Mouse (Mus musculus): ENCODE results near the gene Pld1.
"Not testable (repeated sequence)": the region's sequence is repeated elsewhere in the genome, so short reads cannot be mapped to it uniquely, and the experiment has no call there.

Gene Pld1

GRCm38 (mm10) chr3:27945397-27945796 is 6.9 kb downstream of the Pld1 start:
- DNase-seq, result not testable (repeated sequence)

GRCm38 (mm10) chr3:27949175-27949872 is 10.8 kb downstream of the Pld1 start:
- DNase-seq, result peak; percentile 28

- DNase-seq, result no peak
Observed at GRCm38 (mm10) chr3:27949873-27950250, 11.4 kb downstream of the Pld1 start.

- no peak for DNase-seq
Observed at GRCm38 (mm10) chr3:27950726-27951125, 12.2 kb downstream of the Pld1 start.

DNA sequence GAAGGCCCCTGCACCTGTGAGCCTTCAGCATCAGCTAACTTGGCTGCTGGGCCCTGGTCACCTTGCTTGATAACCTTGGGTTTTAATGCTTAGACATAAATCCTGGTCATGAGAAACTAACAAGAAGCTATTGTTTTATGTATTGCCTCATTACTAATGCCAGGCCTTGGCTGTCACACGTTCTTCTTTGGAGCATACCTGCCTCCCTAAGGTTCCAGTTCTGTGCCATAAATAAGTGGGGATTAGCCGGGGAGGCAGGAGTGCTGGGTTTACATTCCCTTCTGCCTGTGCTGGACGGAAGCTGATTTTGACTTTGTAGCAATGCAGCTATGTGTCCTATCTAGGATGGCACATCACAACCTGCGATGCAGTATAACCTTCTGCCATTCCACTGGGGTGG is 13.2 kb downstream of the Pld1 start:
- no peak for DNase-seq

DNA sequence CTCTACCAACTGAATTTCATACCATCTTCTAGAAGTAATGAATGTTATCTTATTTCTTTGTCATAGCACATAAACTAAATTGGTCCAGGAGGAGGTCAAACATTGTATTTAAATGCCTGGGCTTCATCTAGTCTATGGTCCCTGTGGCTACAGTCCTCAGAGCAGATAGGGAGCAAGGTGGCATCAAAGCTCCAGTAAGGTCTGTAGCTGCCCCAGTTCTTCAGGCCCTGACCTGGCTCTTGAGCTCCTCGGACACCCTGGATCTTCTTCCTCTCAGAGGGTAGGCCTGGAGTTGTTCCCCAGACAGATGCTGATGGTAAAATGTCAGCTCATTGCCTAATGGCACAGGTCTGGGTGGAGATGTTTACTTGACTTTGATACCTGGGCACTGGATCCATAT is 17.5 kb downstream of the Pld1 start:
- no peak for DNase-seq

DNA sequence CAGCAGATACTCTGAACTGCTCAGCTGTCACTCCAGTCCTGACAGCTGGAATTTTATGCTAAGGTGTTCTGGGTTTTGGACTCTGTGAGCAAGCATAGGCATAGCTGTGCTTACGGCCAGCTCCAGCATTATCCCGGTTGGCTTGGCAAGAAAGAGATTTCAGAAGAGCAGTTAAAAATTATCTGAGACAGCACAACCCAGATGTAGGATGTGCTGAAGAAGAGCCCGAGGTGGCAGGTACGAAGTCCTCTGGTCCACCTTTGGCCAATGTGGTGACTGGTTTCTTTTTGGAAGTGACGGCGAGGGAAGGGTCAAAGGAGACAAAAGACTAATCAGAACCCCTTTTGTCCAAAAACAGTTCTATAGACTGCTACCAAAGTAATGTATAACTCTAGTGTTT is 20.7 kb downstream of the Pld1 start:
- peak; percentile 75 for DNase-seq

DNA sequence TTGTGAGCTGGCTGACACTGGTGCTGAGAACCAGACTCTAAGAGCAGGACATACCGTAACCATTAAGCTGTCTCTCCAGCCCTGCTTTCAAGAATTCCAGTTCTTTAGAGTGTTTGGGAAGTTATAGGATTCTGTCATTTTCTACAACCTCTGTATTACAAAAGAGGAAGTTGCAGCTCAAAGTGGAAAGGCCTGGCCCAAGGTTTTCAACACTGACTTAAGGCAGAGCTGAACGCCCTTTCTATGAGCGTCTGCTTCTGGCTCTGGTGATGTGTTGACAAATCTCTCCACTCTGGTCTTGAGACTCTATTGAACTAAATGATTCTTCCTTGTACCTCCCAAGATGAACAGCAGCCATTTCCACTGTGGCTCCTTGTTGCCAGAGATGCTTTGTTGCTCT is 22.7 kb downstream of the Pld1 start:
- DNase-seq, result no peak

DNA sequence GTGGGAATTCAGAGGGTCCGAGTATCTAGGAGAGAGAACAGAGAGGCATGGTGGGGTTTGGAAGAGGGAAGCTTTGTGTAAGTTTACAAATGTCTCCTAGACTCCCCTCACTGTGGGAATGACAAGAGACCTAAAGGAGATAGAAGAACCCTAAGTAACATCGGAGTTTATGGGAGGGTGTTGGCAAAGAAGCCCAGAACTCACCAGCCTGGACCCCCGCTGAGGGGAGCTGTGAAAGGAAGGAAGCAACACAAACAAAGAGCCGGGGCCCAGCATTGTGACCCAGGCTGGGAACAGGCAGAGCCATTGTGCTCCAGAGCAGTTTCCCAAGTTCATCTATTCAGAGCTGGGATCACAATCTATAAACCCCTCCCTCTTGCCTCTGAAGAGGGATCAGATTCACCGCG is 25.3 kb downstream of the Pld1 start:
- no peak for DNase-seq

GRCm38 (mm10) chr3:27968671-27969070 is 30.2 kb downstream of the Pld1 start:
- DNase-seq, result no peak

GRCm38 (mm10) chr3:27973936-27974335 is 35.4 kb downstream of the Pld1 start:
- DNase-seq, result no peak

DNA sequence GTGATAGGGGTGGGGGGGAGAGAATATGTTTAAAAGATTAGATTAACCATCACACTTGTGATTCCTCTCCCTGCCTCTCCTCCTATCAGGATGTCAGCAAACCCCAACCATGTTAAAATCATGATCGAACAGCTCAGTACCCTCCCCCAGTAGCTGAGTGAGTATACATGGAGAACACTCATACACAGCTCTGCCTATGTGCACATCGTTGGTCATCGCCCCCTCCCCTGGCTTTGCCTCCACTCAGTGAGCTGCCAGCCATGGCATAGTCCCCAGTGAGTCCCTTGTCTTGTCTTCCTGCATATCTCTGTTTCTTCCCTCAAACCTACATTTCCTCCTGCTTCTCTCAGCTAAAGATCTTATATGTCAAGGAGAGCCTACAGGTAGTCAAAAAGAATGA is 36.5 kb downstream of the Pld1 start:
- DNase-seq, result no peak

DNA sequence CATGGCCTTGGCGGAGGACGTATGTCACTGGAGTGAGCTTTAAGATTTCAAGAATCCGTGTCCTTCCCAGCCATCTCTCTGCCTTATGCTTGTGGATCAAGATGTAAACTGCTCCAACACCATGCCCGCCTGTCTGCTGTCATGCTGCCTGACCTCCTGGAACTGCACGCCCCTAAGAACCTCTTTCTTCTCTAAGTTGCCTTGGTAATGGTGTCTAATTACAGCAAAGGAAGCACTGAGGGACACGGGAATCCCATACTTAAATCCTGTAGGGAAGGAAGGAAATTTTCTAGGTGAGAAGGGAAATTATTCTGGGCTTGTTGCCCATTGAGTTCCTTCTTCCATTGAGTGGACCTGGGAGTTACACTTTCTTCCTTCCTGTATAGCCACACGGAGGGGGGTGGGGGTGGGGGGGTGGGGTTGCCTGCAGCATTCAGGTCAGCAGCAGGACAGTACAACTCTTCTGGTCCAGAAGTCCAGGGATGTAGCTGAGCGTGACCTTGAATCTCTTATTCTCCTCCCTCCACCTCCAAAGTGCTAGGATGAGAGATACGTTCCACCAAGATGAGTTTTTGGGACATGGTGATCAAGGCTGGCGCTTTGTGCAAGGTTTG is 38.5 kb downstream of the Pld1 start:
- no peak for DNase-seq

DNA sequence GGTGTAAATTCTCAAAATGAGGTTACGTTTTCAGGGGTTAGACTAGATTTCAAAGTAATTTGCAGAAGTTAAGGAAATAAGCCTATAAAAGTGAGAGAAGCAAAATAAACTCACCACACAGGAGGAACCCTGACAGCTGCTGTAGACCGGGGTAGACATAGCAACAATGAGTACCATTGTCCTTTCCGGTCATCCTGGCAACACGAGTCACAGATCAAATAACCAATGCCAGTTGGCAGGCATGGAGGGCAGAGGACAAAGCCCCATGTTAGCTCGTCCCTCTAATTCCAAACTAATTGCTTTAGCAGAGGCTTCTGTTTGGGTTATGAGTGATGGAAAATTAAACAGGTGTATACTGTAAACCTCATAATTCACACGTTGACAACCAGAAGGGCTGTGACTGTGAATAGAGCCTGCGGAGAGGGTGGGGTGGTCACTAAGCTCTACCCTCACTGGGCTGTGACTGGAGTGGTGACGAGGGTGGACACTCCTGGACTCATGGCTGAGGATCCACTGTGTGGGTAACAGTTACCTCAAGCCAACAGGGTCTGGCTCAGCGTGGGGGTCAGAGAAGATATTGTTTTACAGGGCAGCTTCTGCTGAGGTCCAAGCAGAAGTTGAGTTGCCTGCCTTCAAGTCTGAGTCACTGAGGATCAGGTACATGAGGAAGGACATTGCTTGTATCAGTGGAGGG is 39.7 kb downstream of the Pld1 start:
- DNase-seq, result no peak

DNA sequence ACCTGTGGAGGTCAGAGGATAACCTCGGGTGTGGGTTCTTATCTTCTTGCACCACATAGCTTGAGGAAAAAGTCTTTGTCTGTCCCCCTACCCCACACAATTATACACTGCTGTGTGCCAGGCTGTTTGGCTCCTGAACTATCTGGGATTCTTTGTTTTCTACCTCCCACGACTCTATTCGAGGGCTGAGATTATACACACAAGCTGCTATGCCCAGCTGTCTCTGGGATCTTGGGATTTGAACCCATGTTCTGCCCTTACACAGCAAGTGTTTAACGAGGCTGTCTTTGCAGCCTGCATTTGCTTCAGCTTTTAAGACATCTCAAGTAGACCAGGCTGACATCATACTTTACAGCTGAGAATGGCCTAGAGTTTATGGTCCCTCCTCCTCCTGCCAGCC is 43.1 kb downstream of the Pld1 start:
- no peak for DNase-seq

- DNase-seq, result peak; percentile 81
Observed at GRCm38 (mm10) chr3:27982436-27983017, 44.0 kb downstream of the Pld1 start.

DNA sequence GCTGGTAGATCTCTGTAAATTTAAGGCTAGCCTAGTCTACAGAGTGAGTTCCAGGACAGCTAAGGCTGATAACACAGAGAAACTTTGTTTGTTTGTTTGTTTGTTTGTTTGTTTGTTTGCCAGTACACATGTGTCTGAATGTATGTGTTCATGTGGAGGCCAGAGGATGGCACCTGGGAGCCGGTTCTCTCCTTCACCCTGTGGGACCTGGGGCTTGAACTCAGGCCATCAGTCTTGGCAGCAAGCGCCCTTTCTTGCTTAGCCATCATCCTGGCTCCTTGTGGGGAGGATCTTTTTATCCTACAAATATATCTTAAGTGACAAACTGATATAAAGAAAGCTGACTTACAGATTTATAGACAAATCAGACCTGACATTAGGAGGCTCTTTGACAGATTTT is 44.8 kb downstream of the Pld1 start:
- no peak for DNase-seq

DNA sequence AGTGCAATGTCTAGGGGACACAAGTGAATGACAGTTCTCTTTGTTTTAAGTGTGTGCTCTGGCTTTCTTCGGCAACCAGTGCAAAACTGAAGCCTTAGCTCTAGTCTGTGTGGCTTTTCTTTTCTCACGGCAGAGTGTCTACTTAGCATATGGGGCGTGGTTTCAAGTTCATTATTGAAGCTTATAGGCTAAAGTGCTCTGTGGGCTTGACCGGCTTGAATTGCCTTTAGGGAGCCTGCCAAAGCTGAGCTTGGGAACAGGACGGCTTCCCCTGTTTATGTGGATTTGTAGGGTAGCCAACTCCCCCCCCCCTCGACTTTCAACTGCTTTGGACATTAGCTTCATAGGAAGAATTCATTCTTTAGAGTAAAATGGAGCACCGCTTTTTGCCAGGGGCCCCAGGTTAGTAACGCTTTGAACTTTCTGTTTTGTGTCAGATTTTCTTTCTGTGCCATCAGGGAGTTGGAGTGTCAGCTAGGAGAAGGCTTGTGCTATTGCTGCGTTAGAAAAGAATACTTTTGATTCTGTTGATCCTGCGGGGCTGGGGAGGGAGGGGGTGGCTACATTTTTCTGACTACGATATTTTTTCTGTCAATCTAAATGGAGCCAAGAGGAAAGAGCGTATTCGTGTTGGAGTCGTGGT is 45.6 kb downstream of the Pld1 start:
- DNase-seq, result peak; percentile 83

DNA sequence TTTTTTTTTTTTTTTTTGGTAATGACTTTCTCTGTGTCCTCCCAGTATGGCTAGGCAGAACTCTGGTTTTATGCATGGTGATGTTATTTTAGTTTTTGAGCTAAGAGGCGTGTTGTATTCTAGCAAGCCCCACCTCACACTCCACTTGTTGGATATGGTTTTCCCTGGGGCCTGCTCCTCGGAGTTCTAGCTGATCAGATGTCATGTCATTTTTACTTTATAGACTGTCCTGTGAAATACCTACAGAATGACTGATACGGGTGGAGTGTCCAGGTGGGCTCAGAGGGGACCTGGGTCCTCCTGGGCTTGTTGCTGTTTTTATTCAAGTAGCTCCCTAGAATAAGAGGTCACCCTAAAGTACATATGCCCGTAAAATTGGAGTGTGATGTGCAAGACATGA is 46.1 kb downstream of the Pld1 start:
- DNase-seq, result no peak

DNA sequence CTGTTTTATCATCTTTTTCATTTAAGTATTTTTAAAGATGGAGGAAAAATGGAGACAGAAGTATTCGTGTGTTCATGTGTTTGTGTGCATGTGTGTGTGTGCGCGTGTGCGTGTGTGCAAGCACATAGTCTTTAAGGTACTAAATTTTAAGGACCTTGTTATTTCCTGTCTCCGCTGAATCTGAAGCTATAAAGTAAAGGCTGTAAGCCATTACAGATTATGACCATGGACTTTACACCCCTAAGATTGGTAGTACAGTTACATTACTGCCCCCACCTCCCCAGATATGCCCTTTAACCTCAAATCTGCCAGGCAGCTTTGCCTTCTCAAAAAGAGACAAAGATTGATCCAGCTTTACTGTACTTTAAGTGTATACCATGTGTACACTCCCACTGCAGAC is 46.8 kb downstream of the Pld1 start:
- no peak for DNase-seq

DNA sequence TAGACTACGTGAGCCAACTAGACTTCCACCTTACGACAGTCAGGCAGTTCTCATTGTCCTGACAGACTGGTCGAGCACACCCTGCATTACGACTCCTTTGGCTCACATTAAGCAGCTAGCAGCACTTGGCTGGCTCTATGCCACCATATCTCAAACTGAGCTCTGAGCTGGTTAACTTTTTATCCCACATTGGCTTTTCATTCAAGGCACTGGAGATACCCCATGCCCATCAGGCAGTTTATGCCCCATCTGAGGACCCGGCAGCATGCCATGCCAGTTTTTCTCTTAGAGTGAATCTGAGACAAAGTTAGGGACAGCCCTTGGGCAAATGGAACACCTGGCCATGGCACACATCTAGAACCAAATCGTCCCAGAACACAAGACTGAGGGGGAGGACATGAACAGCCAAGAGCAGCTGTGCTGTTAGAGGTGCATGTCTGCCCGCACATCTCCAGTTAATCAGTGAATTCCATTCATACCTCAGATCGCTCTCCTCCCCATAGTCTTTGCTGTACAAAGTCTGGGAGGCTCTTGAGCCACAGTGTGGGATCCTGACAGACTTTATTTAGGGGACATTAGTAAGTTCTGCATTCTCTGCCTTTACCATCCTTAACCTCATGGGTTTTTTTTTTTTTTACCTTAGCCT is 49.5 kb downstream of the Pld1 start:
- peak; percentile 32 for DNase-seq

GRCm38 (mm10) chr3:27991100-27991703 is 52.7 kb downstream of the Pld1 start:
- no peak for DNase-seq

All from kidney, adult 11 months (tissue).